Mouse (Mus musculus): ENCODE results near the gene Ctc1.

DNA sequence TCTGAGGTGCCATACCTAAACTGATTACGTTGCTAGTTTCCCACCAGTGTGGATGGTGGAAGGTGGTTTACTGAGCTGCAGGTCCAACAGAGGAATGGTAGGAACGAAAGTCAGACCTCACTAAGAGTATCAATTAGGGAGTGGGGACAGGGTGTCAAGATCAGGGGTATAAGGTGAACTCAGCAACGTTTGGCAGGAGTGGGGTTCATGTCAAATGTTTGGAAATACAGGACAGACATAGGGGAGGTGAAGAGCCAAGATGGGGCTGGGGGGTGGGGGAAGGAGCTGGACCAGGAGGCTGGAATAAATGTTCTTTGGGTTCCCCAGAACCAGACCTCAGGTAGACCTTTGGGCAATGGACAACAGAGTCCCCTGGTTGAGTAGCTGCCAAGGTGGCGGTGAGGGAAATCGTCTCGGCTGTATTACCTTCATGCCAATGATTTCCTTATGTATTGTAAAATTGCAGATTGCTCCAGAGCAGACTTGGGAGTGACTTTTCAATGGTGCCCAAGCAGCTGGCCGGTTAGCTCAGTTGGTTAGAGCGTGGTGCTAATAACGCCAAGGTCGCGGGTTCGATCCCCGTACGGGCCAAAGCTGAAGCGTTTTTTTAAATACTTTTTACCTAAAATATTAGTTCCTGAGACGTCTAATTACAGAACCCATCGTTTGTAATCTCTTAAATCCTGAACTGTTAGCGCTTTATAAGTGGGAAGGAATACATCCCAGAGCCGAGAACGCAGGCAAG, 20.9 kb downstream of the Ctc1 start:
- TF ChIP-seq CTCF (IDR thresholded peaks at IDR 0.05; ENCODE audit: control insufficient read depth, insufficient read depth, low read length), result no peak
- no peak for TF ChIP-seq POLR2A (IDR thresholded peaks at IDR 0.05; ENCODE audit: borderline replicate concordance, control insufficient read depth, low read depth, low read length)
